Mouse (Mus musculus) spleen, adult 12 weeks (tissue): Measurements from ENCODE around the gene Arsb.

ENCODE experiments used
- DNase-seq: peaks from one replicate; pipeline ENCODE4 v3.0.0; 2022; ENCODE audit warnings: low spot score

Arsb gene

GRCm38 (mm10) chr13:93922566-93922910 is 151.1 kb downstream of the Arsb start:
- no peak for DNase-seq

GRCm38 (mm10) chr13:93924735-93925432 is 153.5 kb downstream of the Arsb start:
- DNase-seq: no peak

GRCm38 (mm10) chr13:93930561-93931340 is 159.3 kb downstream of the Arsb start:
- DNase-seq: no peak

- no peak for DNase-seq
Observed at GRCm38 (mm10) chr13:93936455-93936854, 165.0 kb downstream of the Arsb start.

GRCm38 (mm10) chr13:93938118-93938517 is 166.7 kb downstream of the Arsb start:
- DNase-seq: no peak

- DNase-seq: no peak
Observed at GRCm38 (mm10) chr13:93939363-93940127, 168.1 kb downstream of the Arsb start.

GRCm38 (mm10) chr13:93940742-93941531 is 169.5 kb downstream of the Arsb start:
- DNase-seq: no peak

GRCm38 (mm10) chr13:93950996-93951395 is 179.6 kb downstream of the Arsb start:
- DNase-seq: no peak

GRCm38 (mm10) chr13:93951555-93951954 is 180.1 kb downstream of the Arsb start:
- DNase-seq: no peak

GRCm38 (mm10) chr13:93952466-93952865 is 181.0 kb downstream of the Arsb start:
- DNase-seq: no peak

GRCm38 (mm10) chr13:93957907-93958306 is 186.5 kb downstream of the Arsb start:
- no peak for DNase-seq

- DNase-seq: no peak
Observed at GRCm38 (mm10) chr13:93966271-93966670, 194.8 kb downstream of the Arsb start.

GRCm38 (mm10) chr13:93967138-93967537 is 195.7 kb downstream of the Arsb start:
- DNase-seq: no peak

GRCm38 (mm10) chr13:93970115-93970514 is 198.7 kb downstream of the Arsb start:
- no peak for DNase-seq

- DNase-seq: no peak
Observed at GRCm38 (mm10) chr13:93972423-93972822, 201.0 kb downstream of the Arsb start.

GRCm38 (mm10) chr13:93975668-93976067 is 204.2 kb downstream of the Arsb start:
- DNase-seq: no peak

- no peak for DNase-seq
Observed at GRCm38 (mm10) chr13:93976897-93977530, 205.6 kb downstream of the Arsb start.

- DNase-seq: no peak
Observed at GRCm38 (mm10) chr13:93978703-93979495, 207.5 kb downstream of the Arsb start.

GRCm38 (mm10) chr13:93979754-93980153 is 208.3 kb downstream of the Arsb start:
- no peak for DNase-seq

- DNase-seq: no peak
Observed at GRCm38 (mm10) chr13:93984521-93984920, 213.1 kb downstream of the Arsb start.

GRCm38 (mm10) chr13:93985181-93985580 is 213.8 kb downstream of the Arsb start:
- no peak for DNase-seq
